ENCODE assay signal across 11 mouse cellular contexts in genomic region chr13:25401936-25402504, GRCm38 (mm10).
DNase-seq lines count a peak whose midpoint lies in the region; ATAC-seq and TF ChIP-seq lines count a peak whose summit lies in the region.
"Had no signal": no experiment of that assay in that cellular context is flagged by ENCODE, and none has a peak within 500 bp of the region (broad histone marks: within the 10 kb centered on the region; RNA-seq: fewer than 3 reads in every experiment).

No protein-coding gene starts in this region.

- H3K36me3 ChIP-seq in ES-Bruce4 (ENCODE audit: control insufficient read depth, insufficient read depth, low read length, poor library complexity, severe bottlenecking), result no peaks in the 10 kb centered on the region
- no peaks in the 10 kb centered on the region for H3K36me3 ChIP-seq in forebrain, embryonic 15.5 days
- H3K36me3 ChIP-seq in midbrain, embryonic 13.5 days, result no peaks in the 10 kb centered on the region
- H3K36me3 ChIP-seq: liver, embryonic 15.5 days had no signal

- TF ChIP-seq POLR2A in ES-Bruce4 (IDR thresholded peaks at IDR 0.05; ENCODE audit: insufficient read depth, low read length), result no peak

- H3K9ac ChIP-seq in ES-Bruce4 (ENCODE audit: low read depth, poor library complexity, severe bottlenecking), result no peak overlapping the region
- H3K9ac ChIP-seq in forebrain, embryonic 15.5 days (replicated peaks), result no peak overlapping the region
- H3K9ac ChIP-seq in midbrain, embryonic 13.5 days (replicated peaks), result no peak overlapping the region
- H3K9ac ChIP-seq: liver, embryonic 15.5 days had no signal

- ATAC-seq in forebrain, embryonic 15.5 days (replicated peaks), result peak; percentile 53; the same call in 1 of the 2 replicates
- peak; percentile 67 for ATAC-seq in midbrain, embryonic 13.5 days

- DNase-seq in brain, adult 2 months (ENCODE audit: low read depth, low spot score), result peak; percentile 74
- DNase-seq in heart, adult 8-10 months (ENCODE audit: low spot score), result no peak
- DNase-seq in kidney, adult 11 months, result no peak
- DNase-seq in adrenal gland, adult (ENCODE audit: inconsistent age in 2 of 2, low spot score in 1 of 2), result no peak
- DNase-seq in kidney, postnatal 25 days, result no peak
- DNase-seq: gastrocnemius, postnatal 25 days; heart, postnatal 4 days had no signal

- TF ChIP-seq EP300 in ES-Bruce4 (IDR thresholded peaks at IDR 0.05; ENCODE audit: insufficient read depth, low read depth, low read length), result no peak

- no peaks in the 10 kb centered on the region for H3K9me3 ChIP-seq in ES-Bruce4 (replicated peaks; ENCODE audit: control insufficient read depth, insufficient read depth, low read length, poor library complexity, severe bottlenecking)
- H3K9me3 ChIP-seq in forebrain, embryonic 15.5 days, result no peaks in the 10 kb centered on the region
- no peaks in the 10 kb centered on the region for H3K9me3 ChIP-seq in midbrain, embryonic 13.5 days
- H3K9me3 ChIP-seq: liver, embryonic 15.5 days had no signal

- H3K27ac ChIP-seq in ES-Bruce4 (ENCODE audit: insufficient read depth, low read length), result no peak overlapping the region
- H3K27ac ChIP-seq in forebrain, embryonic 15.5 days (replicated peaks), result peak overlapping the region; percentile 65
- H3K27ac ChIP-seq in midbrain, embryonic 13.5 days, result peak overlapping the region; percentile 83
- H3K27ac ChIP-seq: liver, embryonic 15.5 days had no signal

- no peak overlapping the region for H3K4me3 ChIP-seq in ES-Bruce4 (ENCODE audit: low read depth, low read length)
- H3K4me3 ChIP-seq in forebrain, embryonic 15.5 days, result no peak overlapping the region
- no peak overlapping the region for H3K4me3 ChIP-seq in midbrain, embryonic 13.5 days (replicated peaks)
- H3K4me3 ChIP-seq: liver, embryonic 15.5 days had no signal

- H3K27me3 ChIP-seq in ES-Bruce4 (ENCODE audit: control insufficient read depth, insufficient read depth, low read length, poor library complexity, severe bottlenecking), result no peaks in the 10 kb centered on the region
- 0 out of 2 replicates have a peak, but pooled peaks cover 4% of the 10 kb centered on the region for H3K27me3 ChIP-seq in forebrain, embryonic 15.5 days
- no peaks in the 10 kb centered on the region for H3K27me3 ChIP-seq in midbrain, embryonic 13.5 days
- H3K27me3 ChIP-seq: liver, embryonic 15.5 days had no signal

- H3K4me2 ChIP-seq in forebrain, embryonic 15.5 days (replicated peaks), result no peak overlapping the region
- no peak overlapping the region for H3K4me2 ChIP-seq in midbrain, embryonic 13.5 days (replicated peaks)
- H3K4me2 ChIP-seq: liver, embryonic 15.5 days had no signal

- TF ChIP-seq CTCF in ES-Bruce4 (IDR thresholded peaks at IDR 0.05; ENCODE audit: low read depth, low read length), result peak; percentile 3

- no peaks in the 10 kb centered on the region for H3K4me1 ChIP-seq in ES-Bruce4 (ENCODE audit: control insufficient read depth, insufficient read depth, low read length)
- H3K4me1 ChIP-seq in forebrain, embryonic 15.5 days, result peaks cover 19% of the 10 kb centered on the region
- H3K4me1 ChIP-seq in midbrain, embryonic 13.5 days (replicated peaks), result peaks cover 26% of the 10 kb centered on the region
- H3K4me1 ChIP-seq: liver, embryonic 15.5 days had no signal

- 32% methylated on average over 9 of the region's 9 CpGs for WGBS in forebrain, embryonic 15.5 days
- WGBS in midbrain, embryonic 13.5 days, result 27% methylated on average over 9 of the region's 9 CpGs
